Mouse (Mus musculus): ENCODE results near the gene Aktip. TPM values are rescaled to one million over a fixed set of nuclear protein-coding genes. Genes with fewer than 3 reads are reported as not detected.

Gene Aktip
- polyA plus RNA-seq, 1 experiment from 2014 or later = 52.5 TPM

GRCm38 (mm10) chr8:91198036-91198435 lies 1.7 kb downstream of the Aktip start:
- Histone ChIP-seq H3K27me3 (ENCODE audit: control insufficient read depth, insufficient read depth, low read length) (no peaks in the 10 kb centered on the region), H3K4me3 (replicated peaks; ENCODE audit: low read length) (no peak overlapping the region), H3K9me3 (replicated peaks; ENCODE audit: control insufficient read depth, low read length) (no peaks in the 10 kb centered on the region), H3K4me1 (ENCODE audit: control insufficient read depth, insufficient read depth, low read length) (no peaks in the 10 kb centered on the region), H3K4me2 (ENCODE audit: low read depth, low read length) (no peak overlapping the region), H3K27ac (ENCODE audit: low read length) (no peak overlapping the region), H3K9ac (ENCODE audit: low read length) (no peak overlapping the region), H3K36me3 (ENCODE audit: control insufficient read depth, insufficient read depth, low read length) (no peaks in the 10 kb centered on the region)
- ATAC-seq (ENCODE audit: insufficient read depth, low FRiP score) = no peak
- WGBS = 62% methylated on average over 3 of the region's 3 CpGs

GRCm38 (mm10) chr8:91197233-91197632 lies 2.5 kb downstream of the Aktip start:
- Histone ChIP-seq H3K4me1 (ENCODE audit: control insufficient read depth, insufficient read depth, low read length) (no peaks in the 10 kb centered on the region), H3K27me3 (ENCODE audit: control insufficient read depth, insufficient read depth, low read length) (no peaks in the 10 kb centered on the region), H3K4me3 (replicated peaks; ENCODE audit: low read length) (no peak overlapping the region), H3K9ac (ENCODE audit: low read length) (no peak overlapping the region), H3K4me2 (ENCODE audit: low read depth, low read length) (no peak overlapping the region), H3K27ac (ENCODE audit: low read length) (no peak overlapping the region), H3K9me3 (replicated peaks; ENCODE audit: control insufficient read depth, low read length) (no peaks in the 10 kb centered on the region), H3K36me3 (ENCODE audit: control insufficient read depth, insufficient read depth, low read length) (no peaks in the 10 kb centered on the region)
- WGBS = 81% methylated on average over 5 of the region's 5 CpGs
- ATAC-seq (ENCODE audit: insufficient read depth, low FRiP score) = no peak

- H3K9me3 ChIP-seq (replicated peaks; ENCODE audit: control insufficient read depth, low read length) = no peaks in the 10 kb centered on the region
- H3K4me3 ChIP-seq (replicated peaks; ENCODE audit: low read length) = no peak overlapping the region
- no peaks in the 10 kb centered on the region for H3K27me3 ChIP-seq (ENCODE audit: control insufficient read depth, insufficient read depth, low read length)
- no peak overlapping the region for H3K4me2 ChIP-seq (ENCODE audit: low read depth, low read length)
- ATAC-seq (ENCODE audit: insufficient read depth, low FRiP score) = no peak
- H3K9ac ChIP-seq (ENCODE audit: low read length) = no peak overlapping the region
- H3K36me3 ChIP-seq (ENCODE audit: control insufficient read depth, insufficient read depth, low read length) = no peaks in the 10 kb centered on the region
- no peak overlapping the region for H3K27ac ChIP-seq (ENCODE audit: low read length)
- WGBS = 80% methylated on average over 12 of the region's 12 CpGs
- H3K4me1 ChIP-seq (ENCODE audit: control insufficient read depth, insufficient read depth, low read length) = no peaks in the 10 kb centered on the region
These were observed 3.1 kb downstream of the Aktip start for GRCm38 (mm10) chr8:91196661-91197060.

- Histone ChIP-seq H3K9ac (ENCODE audit: low read length) (no peak overlapping the region), H3K27ac (ENCODE audit: low read length) (no peak overlapping the region), H3K36me3 (ENCODE audit: control insufficient read depth, insufficient read depth, low read length) (no peaks in the 10 kb centered on the region), H3K9me3 (replicated peaks; ENCODE audit: control insufficient read depth, low read length) (no peaks in the 10 kb centered on the region), H3K4me2 (ENCODE audit: low read depth, low read length) (no peak overlapping the region), H3K4me3 (replicated peaks; ENCODE audit: low read length) (no peak overlapping the region), H3K4me1 (ENCODE audit: control insufficient read depth, insufficient read depth, low read length) (peaks cover 4% of the 10 kb centered on the region; the same call in 1 of the 2 replicates), H3K27me3 (ENCODE audit: control insufficient read depth, insufficient read depth, low read length) (no peaks in the 10 kb centered on the region)
- no peak for ATAC-seq (ENCODE audit: insufficient read depth, low FRiP score)
- 86% methylated on average over 2 of the region's 2 CpGs for WGBS
These were observed 5.7 kb downstream of the Aktip start for GRCm38 (mm10) chr8:91194081-91194480.

- no peak for ATAC-seq (ENCODE audit: insufficient read depth, low FRiP score)
- WGBS = 74% methylated on average over 5 of the region's 5 CpGs
- Histone ChIP-seq H3K4me3 (replicated peaks; ENCODE audit: low read length) (no peak overlapping the region), H3K36me3 (ENCODE audit: control insufficient read depth, insufficient read depth, low read length) (no peaks in the 10 kb centered on the region), H3K27ac (ENCODE audit: low read length) (no peak overlapping the region), H3K9me3 (replicated peaks; ENCODE audit: control insufficient read depth, low read length) (no peaks in the 10 kb centered on the region), H3K27me3 (ENCODE audit: control insufficient read depth, insufficient read depth, low read length) (no peaks in the 10 kb centered on the region), H3K9ac (ENCODE audit: low read length) (no peak overlapping the region), H3K4me2 (ENCODE audit: low read depth, low read length) (no peak overlapping the region), H3K4me1 (ENCODE audit: control insufficient read depth, insufficient read depth, low read length) (peaks cover 4% of the 10 kb centered on the region; the same call in 1 of the 2 replicates)
These were observed 6.8 kb downstream of the Aktip start for GRCm38 (mm10) chr8:91192941-91193340.

- H3K4me1 ChIP-seq (ENCODE audit: control insufficient read depth, insufficient read depth, low read length) = peaks cover 4% of the 10 kb centered on the region; the same call in 1 of the 2 replicates
- H3K9ac ChIP-seq (ENCODE audit: low read length) = peak overlapping the region; percentile 38; the same call in 1 of the 2 replicates
- H3K27ac ChIP-seq (ENCODE audit: low read length) = no peak overlapping the region
- no peaks in the 10 kb centered on the region for H3K9me3 ChIP-seq (replicated peaks; ENCODE audit: control insufficient read depth, low read length)
- H3K4me2 ChIP-seq (ENCODE audit: low read depth, low read length) = peak overlapping the region; percentile 35; the same call in 1 of the 2 replicates
- no peaks in the 10 kb centered on the region for H3K36me3 ChIP-seq (ENCODE audit: control insufficient read depth, insufficient read depth, low read length)
- H3K27me3 ChIP-seq (ENCODE audit: control insufficient read depth, insufficient read depth, low read length) = no peaks in the 10 kb centered on the region
- peak; percentile 76; the same call in 1 of the 2 replicates for ATAC-seq (ENCODE audit: insufficient read depth, low FRiP score)
- WGBS = 2% methylated on average over 17 of the region's 17 CpGs
- no peak overlapping the region for H3K4me3 ChIP-seq (replicated peaks; ENCODE audit: low read length)
These were observed 8.9 kb downstream of the Aktip start for GRCm38 (mm10) chr8:91190816-91191340.

- no peaks in the 10 kb centered on the region for H3K27me3 ChIP-seq (ENCODE audit: control insufficient read depth, insufficient read depth, low read length)
- no peak for ATAC-seq (ENCODE audit: insufficient read depth, low FRiP score)
- H3K9ac ChIP-seq (ENCODE audit: low read length) = no peak overlapping the region
- WGBS = 58% methylated on average over 10 of the region's 11 CpGs
- H3K9me3 ChIP-seq (replicated peaks; ENCODE audit: control insufficient read depth, low read length) = no peaks in the 10 kb centered on the region
- no peaks in the 10 kb centered on the region for H3K36me3 ChIP-seq (ENCODE audit: control insufficient read depth, insufficient read depth, low read length)
- no peak overlapping the region for H3K27ac ChIP-seq (ENCODE audit: low read length)
- peaks cover 4% of the 10 kb centered on the region; the same call in 1 of the 2 replicates for H3K4me1 ChIP-seq (ENCODE audit: control insufficient read depth, insufficient read depth, low read length)
- H3K4me3 ChIP-seq (replicated peaks; ENCODE audit: low read length) = no peak overlapping the region
- no peak overlapping the region for H3K4me2 ChIP-seq (ENCODE audit: low read depth, low read length)
These were observed 11.6 kb downstream of the Aktip start for GRCm38 (mm10) chr8:91188152-91188551.

- H3K9ac ChIP-seq (ENCODE audit: low read length) = no peak overlapping the region
- H3K9me3 ChIP-seq (replicated peaks; ENCODE audit: control insufficient read depth, low read length) = no peaks in the 10 kb centered on the region
- H3K27ac ChIP-seq (ENCODE audit: low read length) = no peak overlapping the region
- no peaks in the 10 kb centered on the region for H3K27me3 ChIP-seq (ENCODE audit: control insufficient read depth, insufficient read depth, low read length)
- no peak overlapping the region for H3K4me3 ChIP-seq (replicated peaks; ENCODE audit: low read length)
- no peak overlapping the region for H3K4me2 ChIP-seq (ENCODE audit: low read depth, low read length)
- no peak for ATAC-seq (ENCODE audit: insufficient read depth, low FRiP score)
- peaks cover 4% of the 10 kb centered on the region; the same call in 1 of the 2 replicates for H3K4me1 ChIP-seq (ENCODE audit: control insufficient read depth, insufficient read depth, low read length)
- no peaks in the 10 kb centered on the region for H3K36me3 ChIP-seq (ENCODE audit: control insufficient read depth, insufficient read depth, low read length)
- 68% methylated on average over 12 of the region's 12 CpGs for WGBS
These were observed 13.4 kb downstream of the Aktip start for GRCm38 (mm10) chr8:91186372-91186771.

- Histone ChIP-seq H3K9me3 (replicated peaks; ENCODE audit: control insufficient read depth, low read length) (no peaks in the 10 kb centered on the region), H3K9ac (ENCODE audit: low read length) (no peak overlapping the region), H3K4me1 (ENCODE audit: control insufficient read depth, insufficient read depth, low read length) (no peaks in the 10 kb centered on the region), H3K27ac (ENCODE audit: low read length) (no peak overlapping the region), H3K36me3 (ENCODE audit: control insufficient read depth, insufficient read depth, low read length) (no peaks in the 10 kb centered on the region), H3K27me3 (ENCODE audit: control insufficient read depth, insufficient read depth, low read length) (no peaks in the 10 kb centered on the region), H3K4me3 (replicated peaks; ENCODE audit: low read length) (no peak overlapping the region), H3K4me2 (ENCODE audit: low read depth, low read length) (no peak overlapping the region)
- WGBS = 44% methylated on average over 1 of the region's 1 CpGs
- no peak for ATAC-seq (ENCODE audit: insufficient read depth, low FRiP score)
These were observed 22.1 kb downstream of the Aktip start for GRCm38 (mm10) chr8:91177708-91178107.
